Mouse (Mus musculus): ENCODE measurements at regions not wholly inside any gene's neighbourhood (a gene's known extent, or its start where the extent isn't known, plus 50 kb on each side); places are given as distances from the start of the nearest gene placed in this dataset.

DNA sequence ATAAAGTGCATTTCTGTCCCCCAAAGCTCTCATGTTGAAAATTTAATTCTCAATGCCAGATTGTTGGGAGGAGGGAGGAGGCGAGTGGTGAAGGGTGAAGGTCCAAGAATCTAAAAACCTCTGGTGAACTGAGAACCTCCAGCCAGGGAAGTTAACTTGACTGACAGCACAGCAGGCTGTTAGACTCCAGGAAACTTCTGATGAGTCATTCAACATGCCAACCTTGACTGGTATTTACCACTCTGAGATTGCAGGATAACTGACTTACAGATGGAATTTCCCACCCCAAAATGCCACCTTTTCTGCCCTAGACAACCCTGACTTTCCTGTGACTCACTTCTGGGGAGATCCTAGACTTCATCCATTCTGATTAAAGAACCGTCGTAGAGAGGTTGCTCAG, 58.6 kb upstream of the Prdm8 start:
- DNase-seq (ENCODE audit: low spot score in 2 of 2), result no peak
- intact Hi-C loops (cut with DNase I), result no loop called here

- DNase-seq (ENCODE audit: low spot score in 2 of 2), result peak; percentile 14 to 18
- intact Hi-C loops (cut with DNase I), result no loop called here
Observed at GRCm38 (mm10) chr5:98106261-98106660, 60.7 kb upstream of the Prdm8 start.

DNA sequence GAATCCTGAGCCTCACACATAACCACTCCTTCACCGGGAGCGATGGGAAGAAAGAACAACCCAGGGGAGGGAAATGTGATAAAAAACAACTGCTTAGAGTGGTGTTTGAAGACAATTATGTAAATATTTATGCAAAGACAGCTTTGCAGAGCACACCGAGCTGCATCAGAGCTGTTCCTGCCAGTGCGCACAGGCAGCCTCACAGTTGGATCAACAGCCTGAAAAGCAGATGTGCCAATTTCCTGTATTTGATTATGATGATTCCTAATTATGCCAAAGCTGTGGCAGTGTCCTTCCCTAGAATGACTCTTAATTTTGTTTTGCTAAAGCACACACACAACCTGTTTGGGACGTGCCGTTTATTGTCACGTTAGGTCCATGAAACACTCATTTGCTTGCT, 52.6 kb upstream of the Antxr2 start:
- intact Hi-C loops (cut with DNase I), result no loop called here
- DNase-seq (ENCODE audit: low spot score in 2 of 2), result no peak

- intact Hi-C loops (cut with DNase I), result no loop called here
- DNase-seq (ENCODE audit: low spot score in 2 of 2), result no peak
Observed at GRCm38 (mm10) chr5:98081204-98081603, 50.4 kb upstream of the Antxr2 start.

All from left cerebral cortex, postnatal 36 days (tissue).